Mouse (Mus musculus) ES-E14 (cell line): Measurements from ENCODE around the gene Ezr.

Experiments used
- CHD2 ChIP-seq: IDR thresholded peaks from 2 replicates; pipeline ENCODE4 v1.6.1; 2014; ENCODE audit warnings: mild to moderate bottlenecking, low read depth, low read length, inconsistent platforms
- HCFC1 ChIP-seq: IDR thresholded peaks from 2 replicates; pipeline ENCODE4 v1.6.1; 2012; ENCODE audit warnings: low read length, inconsistent platforms, borderline replicate concordance; ENCODE audit not compliant: insufficient read depth
- MAFK ChIP-seq: IDR thresholded peaks from 2 replicates; pipeline ENCODE4 v1.6.1; 2014; ENCODE audit warnings: mild to moderate bottlenecking, low read depth, low read length, inconsistent platforms; ENCODE audit not compliant: insufficient read depth
- ZC3H11A ChIP-seq: IDR thresholded peaks from 2 replicates; pipeline ENCODE4 v1.6.1; 2012; ENCODE audit warnings: low read depth, mild to moderate bottlenecking, inconsistent platforms, low read length, borderline replicate concordance
- ZNF384 ChIP-seq: IDR thresholded peaks from 2 replicates; pipeline ENCODE4 v1.6.1; 2012; ENCODE audit warnings: low read depth, low read length, inconsistent platforms

- no peak for TF ChIP-seq MAFK
- no peak for TF ChIP-seq HCFC1
- no peak for TF ChIP-seq ZNF384
- no peak for TF ChIP-seq CHD2
- TF ChIP-seq ZC3H11A: no peak
These were observed 4.7 kb upstream of the Ezr start for GRCm38 (mm10) chr17:6787241-6787640.
